Mouse (Mus musculus) erythroblast, adult 5-6 weeks (primary cell): ENCODE measurements around the gene Gm13762. TPM values are rescaled to one million over a fixed set of nuclear protein-coding genes. Genes with fewer than 3 reads are reported as not detected.
"Not testable (repeated sequence)": the region's sequence is repeated elsewhere in the genome, so short reads cannot be mapped to it uniquely, and the experiment has no call there.

Source experiments
- ATAC-seq: replicated peaks from 2 replicates; pipeline ENCODE4 v1.8.0; 2016; ENCODE audit warnings: moderate number of reproducible peaks, mild to moderate bottlenecking, moderate TSS enrichment, inconsistent platforms; ENCODE audit not compliant: poor library complexity, low FRiP score, severe bottlenecking
- total RNA-seq, 2 experiments: library from RNA; stranded (forward) in 1 of 2; stranded (reverse) in 1 of 2; fragments of 150-400 nt in 1 of 2; fragments of 200-764, 138-1000 nt in 1 of 2; gene quantifications; 2 replicates each; pipeline versions ENCODE4 v1.2.3 to v1.2.4; 2015 to 2017; ENCODE audit warnings: low replicate concordance in 2 of 2

The Gm13762 gene
- not detected in 2 replicates for total RNA-seq (2015; ENCODE audit: low replicate concordance)
- total RNA-seq (2017; ENCODE audit: low replicate concordance) = not detected in 2 replicates

- ATAC-seq = no peak
These were observed at the start of gene Gm13762 for GRCm38 (mm10) chr2:88980181-88980580. Gene Gm13762 (minus strand): TSS chr2:88980281.

- ATAC-seq = not testable (repeated sequence)
These were observed 41.4 kb upstream of the Gm13762 start for GRCm38 (mm10) chr2:89021436-89021835.

- no peak for ATAC-seq
These were observed 38.2 kb upstream of the Gm13762 start, which contains the start of gene Olfr1216 for GRCm38 (mm10) chr2:89018240-89018639. Gene Olfr1216 (minus strand): TSS chr2:89018340.

- no peak for ATAC-seq
These were observed 26.8 kb upstream of the Gm13762 start, which contains the start of gene Olfr1215 for GRCm38 (mm10) chr2:89006873-89007272. Gene Olfr1215 (minus strand): TSS chr2:89006973.

GRCm38 (mm10) chr2:88992553-88992952, 12.5 kb upstream of the Gm13762 start, which contains the start of gene Olfr1214:
Gene Olfr1214 (minus strand): TSS chr2:88992653.
- ATAC-seq = no peak

GRCm38 (mm10) chr2:88953669-88954068, 26.4 kb downstream of the Gm13762 start, which contains the start of gene Olfr1212:
Gene Olfr1212 (plus strand): TSS chr2:88953969.
- no peak for ATAC-seq

GRCm38 (mm10) chr2:88938011-88938410, 42.1 kb downstream of the Gm13762 start, which contains the start of gene Olfr1211:
Gene Olfr1211 (minus strand): TSS chr2:88938111.
- no peak for ATAC-seq

Other genes starting within 250 kb of the Gm13762 start
- gene Olfr1197, start 247.9 kb downstream of the Gm13762 start, total RNA-seq (2015; ENCODE audit: low replicate concordance) = not detected in 2 replicates
- not detected in 2 replicates for gene Olfr1197, start 247.9 kb downstream of the Gm13762 start, total RNA-seq (2017; ENCODE audit: low replicate concordance)
- gene Olfr1198, start 228.9 kb downstream of the Gm13762 start, total RNA-seq (2015; ENCODE audit: low replicate concordance) = not detected in 2 replicates
- gene Olfr1198, start 228.9 kb downstream of the Gm13762 start, total RNA-seq (2017; ENCODE audit: low replicate concordance) = not detected in 2 replicates
- gene Olfr1199, start 219.8 kb downstream of the Gm13762 start, total RNA-seq (2015; ENCODE audit: low replicate concordance) = not detected in 2 replicates
- not detected in 2 replicates for gene Olfr1199, start 219.8 kb downstream of the Gm13762 start, total RNA-seq (2017; ENCODE audit: low replicate concordance)
- not detected in 2 replicates for gene Olfr1200, start 209.8 kb downstream of the Gm13762 start, total RNA-seq (2015; ENCODE audit: low replicate concordance)
- not detected in 2 replicates for gene Olfr1200, start 209.8 kb downstream of the Gm13762 start, total RNA-seq (2017; ENCODE audit: low replicate concordance)
- gene Olfr1201, start 187.2 kb downstream of the Gm13762 start, total RNA-seq (2015; ENCODE audit: low replicate concordance) = not detected in 2 replicates
- gene Olfr1201, start 187.2 kb downstream of the Gm13762 start, total RNA-seq (2017; ENCODE audit: low replicate concordance) = not detected in 2 replicates
- gene Olfr1202, start 165.8 kb downstream of the Gm13762 start, total RNA-seq (2015; ENCODE audit: low replicate concordance) = not detected in 2 replicates
- gene Olfr1202, start 165.8 kb downstream of the Gm13762 start, total RNA-seq (2017; ENCODE audit: low replicate concordance) = not detected in 2 replicates
- not detected in 2 replicates for gene Olfr1205, start 150.5 kb downstream of the Gm13762 start, total RNA-seq (2015; ENCODE audit: low replicate concordance)
- 0.28 TPM in 1 of 2 replicates, not detected in the other for gene Olfr1205, start 150.5 kb downstream of the Gm13762 start, total RNA-seq (2017; ENCODE audit: low replicate concordance)
- gene Olfr1204, start 131.0 kb downstream of the Gm13762 start, total RNA-seq (2015; ENCODE audit: low replicate concordance) = 14.6 TPM in 1 of 2 replicates, not detected in the other
- gene Olfr1204, start 131.0 kb downstream of the Gm13762 start, total RNA-seq (2017; ENCODE audit: low replicate concordance) = not detected in 2 replicates
- gene Olfr1206, start 117.0 kb downstream of the Gm13762 start, total RNA-seq (2015; ENCODE audit: low replicate concordance) = not detected in 2 replicates
- gene Olfr1206, start 117.0 kb downstream of the Gm13762 start, total RNA-seq (2017; ENCODE audit: low replicate concordance) = not detected in 2 replicates
- gene Olfr1208, start 78.0 kb downstream of the Gm13762 start, total RNA-seq (2015; ENCODE audit: low replicate concordance) = not detected in 2 replicates
- not detected in 2 replicates for gene Olfr1208, start 78.0 kb downstream of the Gm13762 start, total RNA-seq (2017; ENCODE audit: low replicate concordance)
- not detected in 2 replicates for gene Olfr1209, start 65.1 kb downstream of the Gm13762 start, total RNA-seq (2015; ENCODE audit: low replicate concordance)
- gene Olfr1209, start 65.1 kb downstream of the Gm13762 start, total RNA-seq (2017; ENCODE audit: low replicate concordance) = not detected in 2 replicates
- gene Olfr1211, start 42.2 kb downstream of the Gm13762 start, total RNA-seq (2015; ENCODE audit: low replicate concordance) = not detected in 2 replicates
- gene Olfr1211, start 42.2 kb downstream of the Gm13762 start, total RNA-seq (2017; ENCODE audit: low replicate concordance) = not detected in 2 replicates
- not detected in 2 replicates for gene Olfr1212, start 26.3 kb downstream of the Gm13762 start, total RNA-seq (2015; ENCODE audit: low replicate concordance)
- gene Olfr1212, start 26.3 kb downstream of the Gm13762 start, total RNA-seq (2017; ENCODE audit: low replicate concordance) = 0.43 TPM in 1 of 2 replicates, not detected in the other
- gene Olfr1214, start 12.4 kb upstream of the Gm13762 start, total RNA-seq (2015; ENCODE audit: low replicate concordance) = not detected in 2 replicates
- gene Olfr1214, start 12.4 kb upstream of the Gm13762 start, total RNA-seq (2017; ENCODE audit: low replicate concordance) = not detected in 2 replicates
- not detected in 2 replicates for gene Olfr1215, start 26.7 kb upstream of the Gm13762 start, total RNA-seq (2015; ENCODE audit: low replicate concordance)
- not detected in 2 replicates for gene Olfr1215, start 26.7 kb upstream of the Gm13762 start, total RNA-seq (2017; ENCODE audit: low replicate concordance)
- gene Olfr1216, start 38.1 kb upstream of the Gm13762 start, total RNA-seq (2015; ENCODE audit: low replicate concordance) = not detected in 2 replicates
- gene Olfr1216, start 38.1 kb upstream of the Gm13762 start, total RNA-seq (2017; ENCODE audit: low replicate concordance) = not detected in 2 replicates
- not detected in 2 replicates for gene Olfr1217, start 51.8 kb upstream of the Gm13762 start, total RNA-seq (2015; ENCODE audit: low replicate concordance)
- not detected in 2 replicates for gene Olfr1217, start 51.8 kb upstream of the Gm13762 start, total RNA-seq (2017; ENCODE audit: low replicate concordance)
- gene Olfr1218, start 80.9 kb upstream of the Gm13762 start, total RNA-seq (2015; ENCODE audit: low replicate concordance) = not detected in 2 replicates
- 0.14 TPM in 1 of 2 replicates, not detected in the other for gene Olfr1218, start 80.9 kb upstream of the Gm13762 start, total RNA-seq (2017; ENCODE audit: low replicate concordance)
- not detected in 2 replicates for gene Olfr1219, start 103.2 kb upstream of the Gm13762 start, total RNA-seq (2015; ENCODE audit: low replicate concordance)
- 0.09 TPM in 1 of 2 replicates, not detected in the other for gene Olfr1219, start 103.2 kb upstream of the Gm13762 start, total RNA-seq (2017; ENCODE audit: low replicate concordance)
- not detected in 2 replicates for gene Olfr1220, start 126.6 kb upstream of the Gm13762 start, total RNA-seq (2015; ENCODE audit: low replicate concordance)
- not detected in 2 replicates for gene Olfr1220, start 126.6 kb upstream of the Gm13762 start, total RNA-seq (2017; ENCODE audit: low replicate concordance)
- gene Olfr1221, start 137.0 kb upstream of the Gm13762 start, total RNA-seq (2015; ENCODE audit: low replicate concordance) = not detected in 2 replicates
- not detected in 2 replicates for gene Olfr1221, start 137.0 kb upstream of the Gm13762 start, total RNA-seq (2017; ENCODE audit: low replicate concordance)
- 0.21 TPM in 1 of 2 replicates, not detected in the other for gene Olfr1222, start 152.8 kb upstream of the Gm13762 start, total RNA-seq (2015; ENCODE audit: low replicate concordance)
- gene Olfr1222, start 152.8 kb upstream of the Gm13762 start, total RNA-seq (2017; ENCODE audit: low replicate concordance) = not detected in 2 replicates
- gene Olfr1223, start 171.3 kb upstream of the Gm13762 start, total RNA-seq (2015; ENCODE audit: low replicate concordance) = not detected in 2 replicates
- not detected in 2 replicates for gene Olfr1223, start 171.3 kb upstream of the Gm13762 start, total RNA-seq (2017; ENCODE audit: low replicate concordance)
- not detected in 2 replicates for gene Olfr1224-ps1, start 183.8 kb upstream of the Gm13762 start, total RNA-seq (2015; ENCODE audit: low replicate concordance)
- gene Olfr1224-ps1, start 183.8 kb upstream of the Gm13762 start, total RNA-seq (2017; ENCODE audit: low replicate concordance) = not detected in 2 replicates
- not detected in 2 replicates for gene Olfr1225, start 194.4 kb upstream of the Gm13762 start, total RNA-seq (2015; ENCODE audit: low replicate concordance)
- gene Olfr1225, start 194.4 kb upstream of the Gm13762 start, total RNA-seq (2017; ENCODE audit: low replicate concordance) = not detected in 2 replicates
- gene Olfr1226, start 219.8 kb upstream of the Gm13762 start, total RNA-seq (2015; ENCODE audit: low replicate concordance) = not detected in 2 replicates
- gene Olfr1226, start 219.8 kb upstream of the Gm13762 start, total RNA-seq (2017; ENCODE audit: low replicate concordance) = not detected in 2 replicates